Mouse (Mus musculus): Measurements from ENCODE around the gene Sec23a. TPM values are rescaled to one million over a fixed set of nuclear protein-coding genes. Genes with fewer than 3 reads are reported as not detected.

Gene Sec23a
- polyA plus RNA-seq, 1 experiment from 2014 or later = 90.3 TPM

GRCm38 (mm10) chr12:58909826-58910225 is 102.0 kb downstream of the Sec23a start:
- Histone ChIP-seq H3K27me3 (ENCODE audit: control insufficient read depth, insufficient read depth, low read length) (no peaks in the 10 kb centered on the region), H3K4me2 (no peak overlapping the region), H3K9me3 (ENCODE audit: control insufficient read depth, low read length) (no peaks in the 10 kb centered on the region), H3K4me3 (ENCODE audit: low read depth, low read length) (no peak overlapping the region), H3K4me1 (ENCODE audit: control insufficient read depth, insufficient read depth, low read length) (no peaks in the 10 kb centered on the region), H3K27ac (ENCODE audit: low read depth, low read length) (no peak overlapping the region), H3K9ac (ENCODE audit: low read length) (no peak overlapping the region), H3K36me3 (ENCODE audit: control insufficient read depth, insufficient read depth, low read length) (no peaks in the 10 kb centered on the region)
- 90% methylated on average over 4 of the region's 4 CpGs for WGBS
- no peak for ATAC-seq (ENCODE audit: low FRiP score)
- no peak for DNase-seq (ENCODE audit: low spot score, missing footprints)

Other genes with a start within 250 kb of the Sec23a start
- 25.4 and 25.8 TPM in 2 replicates for gene Gemin2, start 1.4 kb upstream of the Sec23a start, polyA plus RNA-seq (2014; fragmentation: Nextera tagmentation; extraction: Ambion mirVana)
- gene Trappc6b, start 49.5 kb upstream of the Sec23a start, polyA plus RNA-seq (2014; fragmentation: Nextera tagmentation; extraction: Ambion mirVana) = 72.3 and 79.8 TPM in 2 replicates
- 97.3 and 119 TPM in 2 replicates for gene Pnn, start 54.9 kb upstream of the Sec23a start, polyA plus RNA-seq (2014; fragmentation: Nextera tagmentation; extraction: Ambion mirVana)
- gene Mia2, start 83.8 kb upstream of the Sec23a start, polyA plus RNA-seq (2014; fragmentation: Nextera tagmentation; extraction: Ambion mirVana) = 55.4 and 63.4 TPM in 2 replicates
- 9.9 and 10.1 TPM in 2 replicates for gene Fbxo33, start 207.7 kb upstream of the Sec23a start, polyA plus RNA-seq (2014; fragmentation: Nextera tagmentation; extraction: Ambion mirVana)